Mouse (Mus musculus): ENCODE measurements around the gene 4930404H24Rik. TPM values are rescaled to one million over a fixed set of nuclear protein-coding genes. Genes with fewer than 3 reads are reported as not detected.
"Not testable (repeated sequence)": the region's sequence is repeated elsewhere in the genome, so short reads cannot be mapped to it uniquely, and the experiment has no call there.

The 4930404H24Rik gene
- total and polyA plus RNA-seq, 2 experiments from 2014 or later: not detected

DNA sequence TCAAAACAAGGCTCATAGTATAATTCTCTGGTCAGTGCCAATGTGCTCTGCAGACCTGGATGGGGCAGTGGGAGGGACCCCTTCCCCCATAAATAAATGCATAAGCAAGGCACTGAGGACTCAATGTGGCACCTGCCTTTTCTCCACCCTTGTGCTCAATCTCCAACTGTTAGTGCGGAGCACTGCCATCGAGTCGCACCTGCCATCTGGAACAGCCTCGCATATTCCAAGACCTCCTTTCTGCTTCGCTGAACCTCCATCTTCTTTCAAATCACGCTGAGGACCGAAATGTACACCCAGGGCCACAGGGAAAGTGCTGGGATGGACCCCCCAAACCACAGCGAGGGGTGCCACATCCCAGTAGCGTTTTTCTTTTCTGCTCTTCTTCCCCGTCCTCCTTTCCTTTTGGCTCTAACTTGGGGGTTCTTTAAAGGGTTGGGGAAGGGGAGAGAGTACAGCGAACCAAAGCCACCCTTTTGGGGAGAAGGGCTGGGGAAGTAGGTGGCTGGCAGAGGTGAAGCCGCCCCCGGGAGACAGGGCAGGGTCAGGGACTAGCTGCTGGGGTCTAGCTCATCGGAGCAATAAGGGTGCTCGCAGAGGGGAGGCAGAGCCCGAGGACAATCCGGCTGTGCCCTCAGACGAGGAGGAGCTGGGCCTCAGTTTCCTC, 945 bp upstream of the 4930404H24Rik start:
- DNase-seq (peak; percentile 59), ATAC-seq (no peak; the same call in 1 of the 2 replicates)
- Histone ChIP-seq H3K27ac (ENCODE audit: low read depth, low read length) (peak overlapping the region; percentile 94), H3K36me3 (ENCODE audit: insufficient read depth) (no peaks in the 10 kb centered on the region), H3K9me3 (ENCODE audit: low read length) (no peaks in the 10 kb centered on the region), H3K4me3 (ENCODE audit: low read depth, low read length) (peak overlapping the region; percentile 59), H3K4me1 (ENCODE audit: insufficient read depth) (peaks cover 30% of the 10 kb centered on the region), H3K4me2 (ENCODE audit: low read depth) (peak overlapping the region; percentile 89), H3K9ac (peak overlapping the region; percentile 84), H3K27me3 (ENCODE audit: insufficient read depth, low read length) (no peaks in the 10 kb centered on the region)
- TF ChIP-seq CTCF (IDR thresholded peaks at IDR 0.05; ENCODE audit: low read depth): no peak
- WGBS: 7% methylated on average over 18 of the region's 18 CpGs

DNA sequence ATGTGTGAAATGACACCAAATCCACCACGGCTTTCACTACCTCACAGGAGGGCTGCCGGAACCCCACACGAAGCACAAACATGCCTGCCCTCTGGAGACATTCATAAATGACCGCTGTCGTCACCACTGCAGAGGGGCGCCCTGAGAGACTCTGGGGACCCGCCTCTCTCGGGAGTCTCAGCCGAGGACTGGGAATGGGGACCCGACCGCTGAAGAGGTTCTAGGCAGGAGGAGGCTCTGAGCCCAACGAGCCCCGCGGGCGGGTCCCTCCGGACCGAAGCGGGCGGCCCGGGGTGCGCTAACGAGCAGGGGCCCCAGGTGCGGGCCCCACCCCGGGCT, 442 bp upstream of the 4930404H24Rik start:
- Histone ChIP-seq H3K9me3 (ENCODE audit: low read length) (no peaks in the 10 kb centered on the region), H3K4me2 (ENCODE audit: low read depth) (peak overlapping the region; percentile 89), H3K4me1 (ENCODE audit: insufficient read depth) (peaks cover 33% of the 10 kb centered on the region), H3K9ac (peak overlapping the region; percentile 84), H3K27me3 (ENCODE audit: insufficient read depth, low read length) (no peaks in the 10 kb centered on the region), H3K4me3 (ENCODE audit: low read depth, low read length) (peak overlapping the region; percentile 59), H3K36me3 (ENCODE audit: insufficient read depth) (no peaks in the 10 kb centered on the region), H3K27ac (ENCODE audit: low read depth, low read length) (peak overlapping the region; percentile 94)
- DNase-seq: peak; percentile 57
- under 1% methylated on average over 24 of the region's 24 CpGs for WGBS
- TF ChIP-seq CTCF (IDR thresholded peaks at IDR 0.05; ENCODE audit: low read depth): no peak
- peak; percentile 19 for ATAC-seq

DNA sequence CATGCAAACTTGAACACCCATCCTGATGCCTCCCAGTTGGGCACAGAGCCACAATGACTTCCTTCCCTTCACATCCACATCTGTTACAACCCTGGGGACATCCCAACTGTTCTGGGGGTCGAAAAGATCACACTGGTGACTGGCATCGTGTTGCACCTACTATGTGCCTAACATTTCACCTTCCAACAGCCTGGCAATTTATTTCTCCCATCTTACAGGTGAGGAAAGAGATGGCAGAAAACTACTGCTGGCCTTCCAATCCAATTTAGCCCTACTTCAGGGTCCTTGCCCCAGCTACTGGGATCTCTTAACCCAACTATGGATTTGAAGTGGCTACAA, 772 bp downstream of the 4930404H24Rik start:
- H3K4me1 ChIP-seq (ENCODE audit: insufficient read depth): peaks cover 39% of the 10 kb centered on the region
- DNase-seq: no peak
- H3K9me3 ChIP-seq (ENCODE audit: low read length): no peaks in the 10 kb centered on the region
- H3K27ac ChIP-seq (ENCODE audit: low read depth, low read length): peak overlapping the region; percentile 94
- H3K4me2 ChIP-seq (ENCODE audit: low read depth): peak overlapping the region; percentile 89
- WGBS: 27% methylated on average over 2 of the region's 2 CpGs
- H3K9ac ChIP-seq: peak overlapping the region; percentile 84; the same call in 1 of the 2 replicates
- no peak for ATAC-seq
- H3K4me3 ChIP-seq (ENCODE audit: low read depth, low read length): peak overlapping the region; percentile 59
- H3K27me3 ChIP-seq (ENCODE audit: insufficient read depth, low read length): no peaks in the 10 kb centered on the region
- TF ChIP-seq CTCF (IDR thresholded peaks at IDR 0.05; ENCODE audit: low read depth): no peak
- H3K36me3 ChIP-seq (ENCODE audit: insufficient read depth): no peaks in the 10 kb centered on the region

DNA sequence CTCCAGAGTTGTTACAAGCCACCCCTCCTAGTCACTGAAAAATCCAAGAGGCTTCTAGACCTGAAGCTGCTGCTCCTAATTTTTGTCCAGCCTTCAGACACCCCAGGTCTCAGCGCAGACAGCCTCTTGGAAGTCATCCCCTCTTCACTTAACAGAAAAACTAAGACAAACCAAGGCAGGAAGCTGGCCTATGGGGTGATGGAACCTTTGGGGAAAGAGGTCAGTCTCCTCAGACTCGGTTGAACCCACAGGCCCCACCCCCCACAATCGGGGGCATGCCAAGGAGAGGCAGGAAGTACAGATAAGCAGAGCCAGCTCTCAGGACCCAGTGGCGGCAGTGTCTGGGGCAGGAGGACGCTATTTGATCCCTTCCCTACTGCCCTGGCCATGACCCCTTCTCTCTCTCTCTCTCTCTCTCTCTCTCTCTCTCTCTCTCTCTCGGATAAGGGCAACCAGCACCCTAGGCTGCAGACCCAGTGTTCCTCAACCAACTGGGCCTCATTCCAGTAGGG, 1.2 kb downstream of the 4930404H24Rik start:
- 0 out of 2 replicates have a peak overlapping the region, but pooled peaks have one; percentile 10 for H3K9ac ChIP-seq
- no peaks in the 10 kb centered on the region for H3K9me3 ChIP-seq (ENCODE audit: low read length)
- WGBS: 23% methylated on average over 6 of the region's 6 CpGs
- H3K27ac ChIP-seq (ENCODE audit: low read depth, low read length): peak overlapping the region; percentile 80
- no peaks in the 10 kb centered on the region for H3K36me3 ChIP-seq (ENCODE audit: insufficient read depth)
- no peak for TF ChIP-seq CTCF (IDR thresholded peaks at IDR 0.05; ENCODE audit: low read depth)
- ATAC-seq: no peak
- H3K4me1 ChIP-seq (ENCODE audit: insufficient read depth): peaks cover 39% of the 10 kb centered on the region
- no peak overlapping the region for H3K4me2 ChIP-seq (ENCODE audit: low read depth)
- no peak overlapping the region for H3K4me3 ChIP-seq (ENCODE audit: low read depth, low read length)
- no peaks in the 10 kb centered on the region for H3K27me3 ChIP-seq (ENCODE audit: insufficient read depth, low read length)
- no peak for DNase-seq

DNA sequence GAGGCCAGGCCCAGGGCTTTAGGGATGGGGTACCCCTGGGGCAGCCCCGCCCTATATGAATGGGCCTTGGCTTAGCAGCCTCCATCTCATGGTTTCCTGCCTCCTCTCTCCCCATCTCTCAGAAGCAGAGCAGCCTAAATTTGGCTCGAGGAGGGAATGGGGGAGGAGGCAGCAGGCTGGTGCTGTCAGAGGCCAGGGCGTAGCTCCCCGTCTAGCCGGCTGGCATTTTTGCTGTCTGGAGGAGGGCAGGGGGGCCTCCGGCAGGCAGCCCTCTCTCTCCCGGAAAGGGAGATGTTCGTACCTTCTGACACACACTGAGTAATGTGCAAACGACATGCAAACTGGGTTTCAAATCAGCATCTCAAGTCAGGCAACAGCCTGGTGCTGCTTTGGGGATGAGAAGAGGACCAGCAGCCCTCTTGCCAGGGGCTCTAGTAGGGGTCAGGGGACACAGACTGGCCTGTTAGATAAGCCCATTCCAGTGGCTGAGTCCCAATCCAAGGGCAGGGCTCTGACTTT, 1.8 kb downstream of the 4930404H24Rik start:
- H3K36me3 ChIP-seq (ENCODE audit: insufficient read depth): no peaks in the 10 kb centered on the region
- peaks cover 39% of the 10 kb centered on the region for H3K4me1 ChIP-seq (ENCODE audit: insufficient read depth)
- 0 out of 2 replicates have a peak overlapping the region, but pooled peaks have one; percentile 10 for H3K9ac ChIP-seq
- H3K27me3 ChIP-seq (ENCODE audit: insufficient read depth, low read length): no peaks in the 10 kb centered on the region
- peak; percentile 51 for DNase-seq
- no peak overlapping the region for H3K4me2 ChIP-seq (ENCODE audit: low read depth)
- no peaks in the 10 kb centered on the region for H3K9me3 ChIP-seq (ENCODE audit: low read length)
- H3K27ac ChIP-seq (ENCODE audit: low read depth, low read length): peak overlapping the region; percentile 80
- WGBS: 19% methylated on average over 9 of the region's 9 CpGs
- H3K4me3 ChIP-seq (ENCODE audit: low read depth, low read length): no peak overlapping the region
- peak; percentile 12 for ATAC-seq
- TF ChIP-seq CTCF (IDR thresholded peaks at IDR 0.05; ENCODE audit: low read depth): no peak

DNA sequence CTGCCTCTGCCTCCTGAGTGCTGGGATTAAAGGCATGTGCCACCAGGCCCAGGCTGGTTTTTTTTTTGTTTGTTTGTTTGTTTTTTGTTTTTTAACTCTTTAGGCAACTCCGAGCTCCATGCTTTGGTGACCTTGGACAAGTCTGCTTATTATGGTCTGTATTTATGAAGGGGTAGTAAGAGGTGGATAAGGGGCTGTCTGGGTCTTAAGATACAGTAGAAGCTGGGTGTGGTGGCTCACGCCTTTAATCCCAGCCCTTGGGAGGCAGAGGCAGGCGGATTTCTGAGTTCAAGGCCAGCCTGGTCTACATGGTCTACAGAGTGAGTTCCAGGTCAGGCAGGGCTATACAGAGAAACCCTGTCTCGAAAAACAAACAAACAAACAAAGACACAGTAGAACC, 2.8 kb downstream of the 4930404H24Rik start:
- H3K27me3 ChIP-seq (ENCODE audit: insufficient read depth, low read length); H3K4me3 ChIP-seq (ENCODE audit: low read depth, low read length); DNase-seq; H3K27ac ChIP-seq (ENCODE audit: low read depth, low read length); ATAC-seq; H3K9ac ChIP-seq; H3K36me3 ChIP-seq (ENCODE audit: insufficient read depth); H3K9me3 ChIP-seq (ENCODE audit: low read length); H3K4me2 ChIP-seq (ENCODE audit: low read depth): not testable (repeated sequence)
- 96% methylated on average over 4 of the region's 4 CpGs for WGBS
- H3K4me1 ChIP-seq (ENCODE audit: insufficient read depth): peaks cover 39% of the 10 kb centered on the region

DNA sequence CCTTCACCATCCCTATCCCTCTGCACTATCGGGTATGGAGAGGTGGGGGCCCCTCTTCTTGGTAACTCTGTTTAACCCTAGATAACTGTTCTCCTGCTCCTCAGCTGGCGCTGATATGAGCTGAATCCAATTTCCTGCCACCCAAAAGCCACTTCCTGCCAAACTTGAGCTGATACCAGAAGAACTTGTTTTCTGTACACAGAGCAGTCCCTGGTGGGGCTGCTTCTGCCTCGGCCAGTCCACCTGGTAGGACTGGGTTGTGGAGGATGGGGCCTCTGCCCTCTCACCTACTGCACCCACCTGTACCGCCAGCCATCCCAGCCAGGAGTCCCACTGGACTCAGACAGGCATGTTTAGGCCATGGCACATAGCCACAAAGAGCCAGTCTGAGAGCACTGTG, 3.2 kb downstream of the 4930404H24Rik start:
- Histone ChIP-seq H3K4me3 (ENCODE audit: low read depth, low read length) (no peak overlapping the region), H3K36me3 (ENCODE audit: insufficient read depth) (no peaks in the 10 kb centered on the region), H3K4me1 (ENCODE audit: insufficient read depth) (peaks cover 37% of the 10 kb centered on the region), H3K27ac (ENCODE audit: low read depth, low read length) (no peak overlapping the region), H3K4me2 (ENCODE audit: low read depth) (no peak overlapping the region), H3K27me3 (ENCODE audit: insufficient read depth, low read length) (no peaks in the 10 kb centered on the region), H3K9ac (no peak overlapping the region), H3K9me3 (ENCODE audit: low read length) (no peaks in the 10 kb centered on the region)
- WGBS: 84% methylated on average over 4 of the region's 4 CpGs
- no peak for TF ChIP-seq CTCF (IDR thresholded peaks at IDR 0.05; ENCODE audit: low read depth)
- ATAC-seq (no peak), DNase-seq (no peak)

Measured in forebrain, postnatal 0 days (tissue).